Mouse (Mus musculus): ENCODE results near the gene Tas2r104.

The Tas2r104 gene

GRCm38 (mm10) chr6:131685644-131686043 is at the start of gene Tas2r104:
Gene Tas2r104 (minus strand): TSS chr6:131685744.
- DNase-seq = no peak

- DNase-seq = peak in 1 of 2 experiments; percentile 2
Measured at GRCm38 (mm10) chr6:131712803-131713202, 27.3 kb upstream of the Tas2r104 start.

GRCm38 (mm10) chr6:131689963-131690362 is 4.4 kb upstream of the Tas2r104 start, which contains the start of gene Tas2r114:
Gene Tas2r114 (minus strand): TSS chr6:131690063.
- no peak for DNase-seq

- DNase-seq = no peak
Measured at GRCm38 (mm10) chr6:131687395-131687794, 1.9 kb upstream of the Tas2r104 start, which contains the start of gene Tas2r105. Gene Tas2r105 (minus strand): TSS chr6:131687495.

GRCm38 (mm10) chr6:131678786-131679185 is 6.8 kb downstream of the Tas2r104 start, which contains the start of gene Tas2r106:
Gene Tas2r106 (minus strand): TSS chr6:131678886.
- no peak for DNase-seq

GRCm38 (mm10) chr6:131660049-131660448 is 25.5 kb downstream of the Tas2r104 start, which contains the start of gene Tas2r107:
Gene Tas2r107 (minus strand): TSS chr6:131660149.
- DNase-seq = no peak

All from cerebellum, adult 18-20 months (tissue).